Mouse (Mus musculus) v-Abl transformed pro-B cells (cell line): ENCODE results near the gene Rab3gap2.

Experiments used
- in situ Hi-C, 2 experiments: fragments of 400-800 bp; cut with MboI; formaldehyde crosslinking; loops; one replicate each; pipeline ENCODE4 v1.15.1; 2025; ENCODE audit not compliant: unreplicated experiment in 2 of 2

The Rab3gap2 gene

GRCm38 (mm10) chr1:185315846-185316568, 112.1 kb downstream of the Rab3gap2 start:
- in situ Hi-C loops = no loop called here

GRCm38 (mm10) chr1:185327754-185328345, 123.9 kb downstream of the Rab3gap2 start:
- in situ Hi-C loops = loop anchor here in 1 of 2 experiments (10.0 kb wide), 1 partner anchor 77 kb away; no protein-coding TSS in a partner anchor

GRCm38 (mm10) chr1:185328721-185329610, 125.0 kb downstream of the Rab3gap2 start, which contains the start of gene Iars2:
TSS of gene Iars2 (minus strand) at chr1:185329396.
- in situ Hi-C loops = loop anchor here in 1 of 2 experiments (10.0 kb wide), 1 partner anchor 76 kb away; no protein-coding TSS in a partner anchor

GRCm38 (mm10) chr1:185329851-185330250, 125.9 kb downstream of the Rab3gap2 start:
- in situ Hi-C loops = loop anchor here in 1 of 2 experiments (10.0 kb wide), 1 partner anchor 75 kb away; no protein-coding TSS in a partner anchor

DNA sequence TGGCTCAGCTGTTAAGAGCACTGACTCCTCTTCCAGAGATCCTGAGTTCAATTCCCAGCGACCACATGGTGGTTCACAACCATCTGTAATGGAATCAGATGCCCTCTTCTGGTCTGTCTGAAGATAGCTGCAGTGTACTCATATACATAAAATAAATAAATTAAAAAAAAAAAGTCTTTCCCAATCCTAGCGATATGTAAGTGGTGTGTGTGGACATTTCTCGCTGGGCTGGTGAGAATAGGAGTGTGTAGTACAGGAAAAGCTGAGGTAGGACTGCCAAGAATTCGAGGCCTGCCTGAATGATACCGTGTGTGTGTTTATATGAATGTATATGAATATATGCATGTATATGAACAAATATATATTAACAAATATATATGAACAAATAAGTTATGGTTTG, 127.4 kb downstream of the Rab3gap2 start:
- in situ Hi-C loops = no loop called here

DNA sequence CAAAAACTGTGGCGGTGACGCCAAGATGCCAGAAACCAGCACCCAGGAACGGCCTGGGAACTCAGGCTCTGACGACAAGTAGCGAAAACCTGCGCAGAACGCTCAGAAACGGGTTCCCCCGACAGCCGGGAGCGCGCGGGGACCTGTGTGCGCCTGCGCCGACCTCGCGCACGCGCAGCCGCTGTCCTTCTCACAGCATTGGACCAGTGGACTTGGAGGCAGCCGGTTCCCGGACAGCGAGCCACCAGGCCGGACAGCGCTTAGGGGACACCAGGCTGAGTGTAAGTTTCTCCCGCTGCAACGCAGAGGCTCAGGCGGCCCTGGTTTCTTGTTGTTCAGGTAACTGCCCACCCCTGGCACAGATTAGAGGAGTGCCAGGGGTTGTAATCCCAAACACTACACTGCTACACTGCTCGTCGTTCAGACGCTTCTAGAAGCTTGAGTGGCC, 128.1 kb downstream of the Rab3gap2 start, which contains the start of gene Bpnt1:
Gene Bpnt1 (plus strand): TSS at position 167 of the 448 bp plus-strand sequence.
- in situ Hi-C loops = no loop called here

DNA sequence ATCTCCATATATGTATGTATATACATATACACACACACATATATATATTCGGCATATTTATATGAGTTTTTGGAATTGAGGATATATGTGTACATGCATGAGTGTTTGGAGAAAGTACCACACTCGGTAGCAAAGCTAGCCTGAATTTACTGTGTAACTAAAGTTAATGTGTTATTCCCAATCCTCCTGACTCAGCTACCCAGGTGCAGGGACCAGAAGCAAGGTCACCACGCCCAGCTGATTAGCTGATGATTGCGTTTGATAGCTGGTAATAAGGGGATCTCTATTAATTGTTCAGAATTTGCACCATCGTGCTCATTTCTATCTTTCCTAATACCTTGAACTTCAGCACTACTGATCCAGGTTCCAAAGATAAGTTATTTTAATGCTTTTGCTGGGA, 129.7 kb downstream of the Rab3gap2 start:
- in situ Hi-C loops = no loop called here

- in situ Hi-C loops = no loop called here
Observed at GRCm38 (mm10) chr1:185334136-185334535, 130.2 kb downstream of the Rab3gap2 start.

- in situ Hi-C loops = no loop called here
Observed at GRCm38 (mm10) chr1:185335231-185335765, 131.4 kb downstream of the Rab3gap2 start.
